Mouse (Mus musculus): Measurements from ENCODE around the gene Eda2r.

DNA sequence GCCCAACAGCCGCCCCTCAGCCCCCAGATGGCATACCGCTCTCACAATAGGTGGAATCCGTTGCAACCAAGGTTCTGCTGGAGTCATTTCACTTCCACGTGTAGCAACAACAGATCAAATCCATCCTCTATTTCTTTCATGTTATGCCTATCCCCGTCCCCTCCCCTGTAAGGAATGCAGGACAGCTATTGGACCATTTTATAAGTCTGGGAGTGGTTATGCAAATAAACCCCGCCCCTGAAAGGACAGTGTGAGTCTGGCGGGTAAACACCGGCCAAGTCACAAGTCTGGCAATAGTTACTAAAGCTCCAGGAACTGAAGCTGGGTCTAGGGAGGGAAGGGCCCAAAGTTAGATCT lies at the start of gene Eda2r:
- no peak for TF ChIP-seq GATA1 (IDR thresholded peaks at IDR 0.05; ENCODE audit: low read length)
- TF ChIP-seq TAL1 (IDR thresholded peaks at IDR 0.05; ENCODE audit: low read length): no peak

Measured in erythroblast, embryonic 14.5 days (primary cell).